Mouse (Mus musculus) thymus, adult 2 months (tissue): ENCODE measurements around the gene Pcdh17.

Source experiments
- CTCF ChIP-seq: fragments of 200-500 bp; IDR thresholded peaks from 2 replicates; pipeline ENCODE4 v1.5.1; 2012; ENCODE audit warnings: mild to moderate bottlenecking, control low read depth, low read length, moderate library complexity, borderline replicate concordance; ENCODE audit not compliant: control insufficient read depth, poor library complexity, insufficient read depth; ENCODE audit errors: extremely low read depth
- POLR2A ChIP-seq: fragments of 200-500 bp; IDR thresholded peaks from 2 replicates; pipeline ENCODE4 v1.6.1; 2012; ENCODE audit warnings: mild to moderate bottlenecking, low read length, control low read depth, moderate library complexity; ENCODE audit not compliant: control insufficient read depth, poor library complexity, insufficient read depth; ENCODE audit errors: extremely low read depth

DNA sequence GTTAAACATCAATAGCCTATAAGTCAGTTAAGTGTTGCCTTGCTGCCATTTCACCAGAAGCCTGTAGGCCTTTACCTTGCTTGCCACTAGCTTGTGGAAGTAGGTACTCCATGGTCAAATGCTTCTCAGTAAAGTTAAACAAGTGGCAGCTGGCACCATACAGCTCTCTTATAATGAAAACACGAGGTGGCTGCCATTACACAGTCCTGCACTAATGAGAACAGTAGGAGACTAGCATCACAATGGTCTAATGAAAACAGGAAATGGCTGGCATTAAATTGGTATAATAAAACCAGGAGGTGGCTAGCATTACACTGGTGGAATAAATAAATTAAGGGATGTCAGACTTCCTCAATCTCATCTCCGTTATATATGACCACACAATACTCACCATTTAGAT, 102.6 kb downstream of the Pcdh17 start:
- no peak for TF ChIP-seq POLR2A
- TF ChIP-seq CTCF: no peak
